Mouse (Mus musculus): ENCODE data around the gene Strn3. TPM values are rescaled to one million over a fixed set of nuclear protein-coding genes. Genes with fewer than 3 reads are reported as not detected.

The Strn3 gene
- 10 to 100 TPM; 79.3 to 81.5 TPM for total RNA-seq (2021)

DNA sequence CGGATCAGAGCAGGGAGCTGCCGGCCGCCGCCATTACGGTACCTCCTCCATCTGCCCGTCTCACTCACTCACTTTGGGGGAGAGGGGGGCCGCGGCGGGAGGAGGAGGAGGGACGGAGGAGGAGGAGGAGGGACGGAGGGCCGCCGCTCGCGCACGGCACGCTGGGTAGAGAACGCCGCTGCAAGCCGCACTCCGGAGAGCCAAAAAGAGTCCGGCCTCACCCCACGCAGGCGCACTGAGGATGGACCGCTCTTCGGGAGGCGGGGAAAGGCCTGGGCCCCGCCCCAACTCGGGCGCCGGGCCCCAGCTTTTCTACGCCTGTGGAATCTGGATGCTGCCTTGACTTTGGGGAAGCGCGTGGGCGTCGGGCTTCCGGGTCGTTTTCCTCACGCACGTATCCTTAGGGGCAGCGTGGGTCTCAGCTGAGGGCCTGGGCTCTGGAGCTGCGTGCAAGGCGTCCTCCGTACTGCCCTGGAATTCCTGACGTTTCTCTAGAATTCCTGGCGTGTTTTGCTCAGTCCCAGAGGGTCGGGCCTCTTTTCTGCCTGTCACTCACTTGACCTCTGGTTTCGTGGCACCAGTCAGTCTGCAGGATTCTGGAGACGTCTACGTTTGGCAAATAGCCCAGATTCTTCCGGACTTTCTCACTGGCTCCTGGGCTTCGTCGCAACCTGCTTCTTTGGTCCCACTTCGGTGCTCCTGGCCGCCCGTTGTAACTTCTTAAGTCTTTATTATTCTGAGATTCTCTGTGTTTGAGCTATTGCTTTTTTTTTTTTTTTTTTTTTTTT is at the start of gene Strn3:
Gene Strn3 (minus strand): TSS at position 53 of the 788 bp plus-strand sequence.
- peak; percentile 95 to 98 for DNase-seq (ENCODE audit: extremely low spot score in 1 of 2, low spot score in 2 of 2)
- intact Hi-C loops (cut with DNase I): no loop called here

DNA sequence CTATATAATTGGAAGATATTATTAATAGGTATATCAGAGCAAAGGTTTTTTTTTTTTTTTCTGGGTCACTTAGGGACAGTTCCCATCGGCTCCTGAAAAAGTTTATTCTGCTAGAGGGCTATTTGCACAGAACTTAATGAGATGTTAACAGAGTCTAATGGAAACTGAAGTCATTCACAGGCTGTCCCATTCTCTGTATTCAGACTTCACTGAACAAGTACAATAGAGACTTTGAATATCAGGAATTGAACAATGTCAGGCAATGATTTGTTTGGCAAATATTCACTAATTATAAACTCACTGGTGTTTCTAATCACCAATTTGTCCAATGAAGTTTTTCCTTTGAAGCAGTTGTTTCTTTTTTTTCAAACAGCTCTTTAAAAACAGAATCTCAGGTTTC is 45.1 kb upstream of the Strn3 start:
- intact Hi-C loops (cut with DNase I): no loop called here
- no peak for DNase-seq (ENCODE audit: extremely low spot score in 1 of 2, low spot score in 2 of 2)

DNA sequence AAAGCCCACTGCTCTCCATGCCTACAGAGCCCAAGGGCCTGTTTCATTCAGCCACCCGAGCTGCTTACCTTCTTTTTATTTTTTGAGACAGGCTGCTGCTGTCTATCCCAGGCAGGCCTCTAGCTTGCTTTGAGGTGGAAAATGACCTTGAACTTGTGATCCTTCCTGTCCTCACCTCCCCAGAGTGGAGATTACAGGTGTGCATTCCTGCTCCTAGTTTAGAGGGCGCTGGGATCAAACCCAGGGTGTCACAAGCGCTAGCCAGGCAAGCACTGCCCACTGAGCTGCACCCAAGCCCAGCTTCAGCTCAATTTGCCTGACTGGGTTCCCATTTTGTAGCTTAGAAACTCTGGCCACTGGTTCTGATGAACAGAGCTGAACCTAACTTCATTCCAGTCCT is 44.7 kb upstream of the Strn3 start:
- intact Hi-C loops (cut with DNase I): no loop called here
- DNase-seq (ENCODE audit: extremely low spot score in 1 of 2, low spot score in 2 of 2): no peak

DNA sequence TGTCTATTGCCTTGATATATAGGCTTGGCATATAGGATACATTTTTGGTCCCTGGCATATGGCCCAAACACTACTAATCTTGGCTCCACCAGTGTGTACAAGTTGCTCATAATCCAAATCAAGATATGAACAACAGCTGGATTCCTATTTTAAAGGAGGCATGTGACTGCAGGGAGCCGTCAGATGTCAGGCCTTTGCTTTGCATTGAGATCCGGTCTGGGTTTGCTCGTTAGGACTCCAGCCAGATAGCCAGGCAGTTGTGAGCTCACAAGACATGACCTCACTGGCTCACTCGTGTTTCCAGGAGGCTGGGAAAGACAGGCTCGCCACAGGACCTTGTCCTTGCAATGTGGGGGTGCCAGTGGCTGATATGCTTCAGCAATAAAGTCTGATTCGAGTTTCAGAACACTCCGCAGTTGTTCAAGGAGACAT is 44.2 kb upstream of the Strn3 start:
- intact Hi-C loops (cut with DNase I): no loop called here
- no peak for DNase-seq (ENCODE audit: extremely low spot score in 1 of 2, low spot score in 2 of 2)

DNA sequence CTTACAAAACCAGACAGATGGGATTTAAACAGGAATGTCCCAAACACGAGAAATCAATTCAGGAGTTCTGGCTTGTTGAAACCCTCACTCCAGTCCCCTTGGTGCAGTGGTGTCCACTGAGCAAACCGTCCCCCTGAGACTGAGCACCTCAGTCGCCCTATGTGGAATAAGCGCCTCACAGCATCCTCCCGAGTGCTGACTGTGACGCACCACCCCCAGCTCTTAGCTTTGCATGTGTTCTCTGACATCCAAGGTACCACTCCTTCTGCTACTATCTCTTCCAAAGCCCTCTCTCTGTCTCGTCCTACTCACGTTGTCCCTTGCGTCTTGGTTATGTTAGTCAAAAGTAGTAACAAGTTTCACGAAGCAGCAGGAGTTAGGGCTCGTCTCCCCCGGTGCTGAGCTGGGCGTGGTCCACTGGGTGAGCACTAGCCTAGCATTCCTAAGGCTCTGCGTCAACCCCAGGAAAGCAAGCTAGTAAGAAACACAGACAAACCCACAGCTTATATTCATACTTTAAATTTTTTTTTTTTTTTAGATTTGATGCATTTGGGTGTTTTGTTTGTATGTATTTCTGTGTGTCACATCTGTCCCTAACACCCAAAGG is 43.0 kb upstream of the Strn3 start:
- intact Hi-C loops (cut with DNase I): no loop called here
- DNase-seq (ENCODE audit: extremely low spot score in 1 of 2, low spot score in 2 of 2): no peak

DNA sequence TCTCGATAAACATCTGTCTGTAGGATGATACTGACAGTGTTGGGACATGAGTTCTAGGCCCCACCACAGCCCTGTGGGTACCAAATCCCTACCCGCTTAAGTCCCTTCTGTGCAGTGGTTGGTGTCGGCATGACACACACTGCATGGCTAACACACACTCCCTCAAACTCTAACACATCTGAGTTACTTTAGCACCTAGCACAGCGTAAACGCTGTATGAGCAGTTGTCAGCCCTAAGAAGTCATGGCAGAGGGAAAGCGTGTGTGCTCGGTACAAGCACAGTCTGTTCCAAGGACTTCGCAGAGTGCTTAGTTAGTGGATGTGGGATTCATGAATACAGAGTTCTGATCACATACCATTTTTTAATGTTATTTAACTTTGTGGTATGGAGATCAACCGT is 38.1 kb upstream of the Strn3 start:
- intact Hi-C loops (cut with DNase I): no loop called here
- no peak for DNase-seq (ENCODE audit: extremely low spot score in 1 of 2, low spot score in 2 of 2)

DNA sequence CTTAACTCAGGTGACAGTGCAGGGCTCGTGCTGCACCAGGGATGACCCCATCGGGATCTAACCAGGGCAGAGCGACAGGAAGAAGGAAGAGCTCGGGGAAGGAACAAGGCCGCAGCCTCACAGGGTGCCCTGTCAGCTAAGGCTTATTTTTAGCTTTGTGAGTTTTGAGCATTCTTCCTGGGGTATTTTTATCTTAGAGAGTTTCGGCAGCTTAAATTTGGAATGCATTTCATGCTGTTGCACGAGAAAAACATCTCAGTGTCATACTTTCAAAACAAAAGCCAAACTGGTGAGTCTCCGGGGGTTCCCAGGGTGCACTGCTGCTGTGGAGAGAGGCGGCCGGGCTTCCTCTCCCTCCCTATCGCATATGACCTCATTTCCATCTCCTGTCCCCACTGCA is 37.4 kb upstream of the Strn3 start:
- peak; percentile 20 to 78 for DNase-seq (ENCODE audit: extremely low spot score in 1 of 2, low spot score in 2 of 2)
- intact Hi-C loops (cut with DNase I): no loop called here

DNA sequence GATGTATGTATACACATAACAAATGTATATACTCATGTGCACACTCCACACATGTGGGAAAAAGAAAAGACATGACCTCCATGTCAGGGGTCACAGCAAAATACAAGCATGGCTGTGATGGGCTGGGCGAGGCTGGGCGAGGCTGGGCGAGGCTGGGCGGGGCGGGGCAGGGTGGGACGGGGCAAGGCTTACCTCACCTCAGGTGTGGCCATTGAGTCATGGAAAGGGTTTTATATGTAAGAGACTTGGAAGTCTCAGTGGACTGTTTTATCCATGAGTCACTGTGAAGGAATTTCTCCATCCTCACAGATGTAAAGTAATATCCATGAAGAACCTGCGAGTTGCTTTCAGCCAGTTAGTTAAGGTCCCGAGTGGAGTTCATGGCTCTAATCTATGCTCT is 30.1 kb upstream of the Strn3 start:
- intact Hi-C loops (cut with DNase I): no loop called here
- no peak for DNase-seq (ENCODE audit: extremely low spot score in 1 of 2, low spot score in 2 of 2)

DNA sequence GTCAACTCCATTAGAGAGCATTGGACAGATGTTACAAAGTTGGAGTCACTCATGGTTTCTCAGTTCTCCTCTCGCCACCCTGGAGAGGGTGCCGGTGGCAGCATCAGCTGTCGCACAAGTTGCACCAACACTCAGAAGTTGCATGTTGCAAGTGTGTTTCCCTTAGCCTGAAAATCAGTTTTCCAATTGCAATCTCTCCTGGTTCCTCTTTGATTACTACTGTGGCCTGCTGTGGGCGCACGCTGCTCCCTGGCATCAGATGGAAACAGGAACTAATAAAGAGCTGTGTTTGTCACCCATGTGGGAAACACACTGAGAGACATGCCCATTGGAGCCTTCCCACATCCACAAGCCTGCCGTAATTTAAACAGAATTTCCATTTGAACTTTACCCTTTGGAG is 26.9 kb upstream of the Strn3 start:
- DNase-seq (ENCODE audit: extremely low spot score in 1 of 2, low spot score in 2 of 2): no peak
- intact Hi-C loops (cut with DNase I): no loop called here

DNA sequence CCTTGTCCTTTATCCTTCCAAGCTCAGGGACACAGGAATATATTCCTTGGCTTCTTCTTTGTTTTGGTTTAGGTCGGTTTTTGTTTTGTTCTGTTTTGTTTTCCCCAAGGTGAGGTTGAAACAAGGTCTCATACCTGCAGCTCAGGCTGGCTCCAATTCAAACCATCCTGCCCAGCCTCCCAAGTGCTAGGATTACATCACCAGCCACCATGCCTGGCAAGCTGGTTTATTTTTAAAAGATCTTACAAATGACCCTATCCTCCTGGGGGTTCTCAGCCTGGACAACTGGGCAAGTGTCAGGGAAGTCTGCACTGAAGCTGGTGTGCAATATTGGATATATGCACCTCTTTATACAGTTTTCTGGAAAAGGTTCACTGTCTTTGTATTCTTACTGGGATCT is 21.0 kb upstream of the Strn3 start:
- DNase-seq (ENCODE audit: extremely low spot score in 1 of 2, low spot score in 2 of 2): no peak
- intact Hi-C loops (cut with DNase I): no loop called here

DNA sequence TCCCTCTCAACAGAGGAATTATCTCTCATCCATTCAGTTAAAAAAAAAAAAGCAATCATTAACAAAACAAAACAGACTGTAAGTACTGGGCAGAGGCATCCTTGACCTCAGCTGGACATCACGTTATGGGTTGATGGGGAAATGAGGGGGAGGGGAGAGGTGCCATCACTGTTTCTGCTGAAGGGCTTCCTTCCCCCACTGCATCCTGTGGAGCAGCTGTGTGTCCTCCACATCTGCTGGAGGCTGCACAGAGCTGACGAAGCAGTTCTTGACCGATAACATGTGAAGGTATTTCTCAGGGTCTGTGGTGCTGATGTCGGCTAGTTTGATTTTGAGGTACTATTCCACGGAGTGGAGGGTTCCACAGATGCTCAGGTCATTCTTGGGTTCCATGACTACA is 18.5 kb upstream of the Strn3 start:
- DNase-seq (ENCODE audit: extremely low spot score in 1 of 2, low spot score in 2 of 2): no peak
- intact Hi-C loops (cut with DNase I): no loop called here

DNA sequence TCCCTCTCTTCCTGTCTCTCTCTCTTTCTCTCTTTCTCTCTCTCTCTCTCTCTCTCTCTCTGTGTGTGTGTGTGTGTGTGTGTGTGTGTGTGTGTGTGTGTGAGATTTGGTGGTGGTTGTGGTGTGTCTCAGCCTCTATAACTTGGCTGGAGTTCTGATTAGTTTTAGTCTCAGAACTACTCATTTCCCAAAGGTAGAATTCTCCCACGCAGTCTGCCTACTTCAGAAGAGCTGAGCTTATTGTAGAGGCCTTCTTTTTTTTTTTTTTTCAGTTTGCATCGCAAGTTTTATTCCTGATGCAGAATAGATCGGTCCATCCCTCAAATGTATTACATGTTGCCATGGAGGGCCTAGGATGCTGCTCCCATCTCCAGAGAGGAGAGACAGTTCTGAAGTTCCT is 18.0 kb upstream of the Strn3 start:
- intact Hi-C loops (cut with DNase I): no loop called here
- no peak for DNase-seq (ENCODE audit: extremely low spot score in 1 of 2, low spot score in 2 of 2)

DNA sequence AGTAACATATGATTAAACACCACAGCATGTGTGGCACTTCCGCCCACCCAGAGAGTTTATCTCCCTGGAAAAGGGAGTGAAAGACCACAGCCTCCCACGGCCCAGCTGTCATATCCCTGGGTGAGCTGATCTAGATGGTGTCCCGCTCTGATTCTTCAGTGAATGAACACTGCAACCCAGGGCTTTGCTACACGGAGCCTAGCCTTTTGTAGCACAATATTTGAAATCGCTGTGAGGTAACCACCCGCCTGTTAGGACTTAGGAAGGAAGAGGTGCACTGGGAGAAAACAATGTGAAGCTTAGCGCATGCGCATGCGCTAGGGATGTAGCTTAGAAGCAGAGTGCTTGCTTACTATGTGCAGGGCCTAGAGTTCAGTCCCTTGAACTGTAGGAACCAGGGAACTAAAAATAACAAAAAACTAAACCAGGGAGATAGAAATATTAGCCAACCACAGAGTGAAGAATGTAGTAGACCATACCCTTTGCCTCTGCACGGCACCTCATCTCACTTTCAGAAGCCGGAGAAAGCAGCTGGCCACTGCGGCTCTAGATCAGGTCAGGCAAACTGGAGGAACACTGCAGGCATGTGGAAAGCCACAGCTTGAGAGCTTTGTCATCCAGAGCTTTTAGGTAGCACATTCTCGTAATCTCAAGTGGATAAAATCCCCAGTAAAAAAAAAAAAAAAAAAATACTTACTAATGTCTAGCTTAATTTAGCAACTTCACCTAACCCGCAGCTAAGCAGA is 17.4 kb upstream of the Strn3 start:
- DNase-seq (ENCODE audit: extremely low spot score in 1 of 2, low spot score in 2 of 2): peak; percentile 60
- intact Hi-C loops (cut with DNase I): no loop called here

DNA sequence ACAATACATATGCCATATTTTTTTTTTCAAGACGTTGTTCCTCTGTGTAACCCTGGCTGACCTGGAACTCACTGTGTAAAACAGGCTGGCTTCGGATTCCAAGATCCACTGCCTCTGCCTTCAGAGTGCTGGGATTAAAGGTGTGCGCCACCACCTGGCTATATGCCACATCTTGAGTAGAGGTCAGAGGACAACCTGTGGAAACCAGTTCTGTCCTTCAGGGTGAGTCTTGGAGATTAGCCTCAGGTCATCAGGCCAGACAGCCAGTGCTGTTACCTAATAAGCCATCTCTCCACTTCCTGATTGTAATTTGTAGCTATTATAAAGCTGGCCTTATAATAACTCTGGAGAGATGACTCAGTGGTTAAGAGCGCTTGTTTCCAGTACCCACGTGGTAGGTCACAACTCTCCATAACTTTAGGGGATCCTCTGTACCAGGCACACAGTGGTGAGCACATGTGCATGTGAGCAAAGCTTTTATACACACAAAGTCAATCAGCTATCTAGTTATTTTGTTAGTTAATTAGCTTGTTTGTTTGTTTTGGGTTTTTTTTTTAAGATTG is 15.1 kb upstream of the Strn3 start:
- DNase-seq (ENCODE audit: extremely low spot score in 1 of 2, low spot score in 2 of 2): no peak
- intact Hi-C loops (cut with DNase I): no loop called here

DNA sequence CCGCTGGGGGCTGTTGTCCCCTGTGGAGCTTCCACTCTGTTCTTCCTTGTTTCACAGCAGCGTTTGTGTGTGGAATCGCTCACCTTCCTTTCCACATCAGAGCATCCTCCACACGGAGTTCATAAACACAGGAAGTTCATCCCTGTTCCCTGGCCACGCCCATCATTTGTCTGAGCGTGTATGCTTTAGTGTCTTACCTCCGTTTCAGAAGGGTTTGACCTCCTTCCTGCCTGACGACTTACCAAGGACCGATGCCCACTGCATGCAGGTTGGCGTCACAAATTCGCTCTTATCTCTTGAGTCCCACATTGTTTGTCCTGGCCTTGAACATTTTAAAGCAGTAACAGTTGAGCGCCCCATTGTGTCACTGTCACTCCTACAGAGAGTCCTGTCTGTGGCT is 14.1 kb upstream of the Strn3 start:
- peak in 1 of 2 experiments; percentile 40 for DNase-seq (ENCODE audit: extremely low spot score in 1 of 2, low spot score in 2 of 2)
- intact Hi-C loops (cut with DNase I): no loop called here

DNA sequence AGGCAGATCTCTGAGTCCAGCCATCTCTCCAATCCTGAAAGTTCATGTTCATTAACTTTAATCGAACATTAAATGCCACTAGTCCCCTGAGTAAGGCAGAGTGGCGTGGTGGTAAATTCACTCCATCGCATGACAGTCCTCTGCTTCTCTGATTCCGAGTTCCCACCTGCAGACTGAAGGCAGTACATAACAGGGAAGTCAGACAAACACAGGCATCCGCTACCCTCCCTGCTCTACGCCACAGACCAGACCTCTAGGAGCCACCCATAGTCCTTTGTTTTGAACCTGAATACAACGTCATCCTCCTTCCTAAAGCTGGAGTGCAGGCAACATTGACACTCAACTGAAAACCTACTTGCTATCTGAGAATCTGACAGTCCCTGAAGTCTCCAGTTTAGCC is 12.9 kb upstream of the Strn3 start:
- intact Hi-C loops (cut with DNase I): no loop called here
- no peak for DNase-seq (ENCODE audit: extremely low spot score in 1 of 2, low spot score in 2 of 2)

DNA sequence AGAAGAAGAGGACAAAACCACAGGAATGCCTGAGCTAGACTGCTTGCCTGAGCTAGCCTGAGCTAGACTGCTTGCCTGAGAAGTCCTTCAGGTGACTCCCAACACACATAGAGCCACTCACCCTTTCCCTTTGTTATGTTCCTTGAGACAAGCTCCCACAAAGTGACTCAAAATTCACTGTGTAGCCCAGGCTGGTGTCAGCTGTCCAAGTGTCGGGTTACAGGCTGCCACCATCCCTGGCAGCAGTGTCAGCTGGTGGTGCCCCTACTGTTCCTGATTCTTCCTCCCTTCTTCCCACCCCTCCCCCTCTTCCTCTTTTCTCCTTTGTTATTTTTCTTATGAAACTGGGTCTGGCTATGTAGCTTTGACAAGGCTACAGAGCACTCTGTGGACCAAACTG is 12.2 kb upstream of the Strn3 start:
- intact Hi-C loops (cut with DNase I): no loop called here
- no peak for DNase-seq (ENCODE audit: extremely low spot score in 1 of 2, low spot score in 2 of 2)

DNA sequence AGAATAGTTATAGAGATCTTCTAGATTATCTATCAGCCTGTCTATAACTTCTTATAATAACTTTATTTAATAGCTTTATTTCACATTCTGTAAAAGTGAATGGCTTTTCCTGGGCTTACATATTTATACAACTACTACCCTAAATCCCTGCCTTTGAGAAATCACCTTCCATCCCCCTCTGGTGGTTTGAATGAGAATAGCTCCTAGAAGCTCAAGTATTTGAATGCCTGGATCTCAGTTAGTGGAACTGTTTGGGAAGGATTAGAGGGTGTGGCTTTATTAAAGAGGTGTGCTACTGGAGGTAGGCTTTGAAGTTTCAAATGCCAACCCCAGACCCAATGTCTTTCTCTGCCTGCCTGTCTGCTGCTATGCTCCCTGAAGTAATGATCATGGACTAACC is 10.0 kb upstream of the Strn3 start:
- intact Hi-C loops (cut with DNase I): no loop called here
- no peak for DNase-seq (ENCODE audit: extremely low spot score in 1 of 2, low spot score in 2 of 2)

DNA sequence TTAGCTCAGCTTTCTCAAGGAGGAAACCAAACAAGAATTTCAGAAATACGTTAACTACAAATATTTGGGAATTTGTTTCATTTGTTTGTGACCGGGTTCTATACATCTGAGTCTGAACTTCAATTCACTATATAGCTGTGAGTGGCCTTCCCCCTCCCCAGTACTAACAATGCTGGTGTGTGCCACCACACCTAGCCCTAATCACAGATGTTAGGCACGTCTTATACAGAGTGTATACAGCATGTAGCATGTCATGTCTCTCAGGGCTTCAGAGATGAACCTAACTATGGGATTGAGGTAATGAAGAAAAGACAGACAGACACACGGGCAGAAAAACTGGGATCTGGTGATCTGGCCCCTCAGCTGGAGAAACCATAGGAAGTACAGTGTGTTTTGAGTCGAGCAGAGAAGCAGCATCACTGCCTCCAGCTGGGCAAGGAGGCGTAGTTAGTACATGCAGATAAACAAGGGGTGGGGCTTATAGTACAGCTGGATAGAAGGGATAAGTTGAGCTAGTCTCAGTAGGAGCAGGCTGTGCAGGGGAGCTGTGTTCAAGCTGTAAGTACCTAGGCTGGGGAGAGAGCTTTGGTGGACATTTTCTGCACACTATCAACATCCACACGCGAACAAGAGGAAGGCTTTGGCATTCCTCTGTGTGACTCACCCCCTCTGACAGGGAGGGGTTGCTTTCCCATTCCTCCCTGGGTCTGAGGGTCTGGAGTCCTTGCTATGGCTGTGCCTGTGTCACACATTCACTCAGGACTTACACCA is 8.1 kb upstream of the Strn3 start:
- intact Hi-C loops (cut with DNase I): no loop called here
- DNase-seq (ENCODE audit: extremely low spot score in 1 of 2, low spot score in 2 of 2): no peak

Data from left cerebral cortex, postnatal 10 days (tissue).